Mouse (Mus musculus): ENCODE data around the gene Iah1. TPM values are rescaled to one million over a fixed set of nuclear protein-coding genes. Genes with fewer than 3 reads are reported as not detected.

The Iah1 gene
- polyA plus RNA-seq, 1 experiment = 50.1 TPM

DNA sequence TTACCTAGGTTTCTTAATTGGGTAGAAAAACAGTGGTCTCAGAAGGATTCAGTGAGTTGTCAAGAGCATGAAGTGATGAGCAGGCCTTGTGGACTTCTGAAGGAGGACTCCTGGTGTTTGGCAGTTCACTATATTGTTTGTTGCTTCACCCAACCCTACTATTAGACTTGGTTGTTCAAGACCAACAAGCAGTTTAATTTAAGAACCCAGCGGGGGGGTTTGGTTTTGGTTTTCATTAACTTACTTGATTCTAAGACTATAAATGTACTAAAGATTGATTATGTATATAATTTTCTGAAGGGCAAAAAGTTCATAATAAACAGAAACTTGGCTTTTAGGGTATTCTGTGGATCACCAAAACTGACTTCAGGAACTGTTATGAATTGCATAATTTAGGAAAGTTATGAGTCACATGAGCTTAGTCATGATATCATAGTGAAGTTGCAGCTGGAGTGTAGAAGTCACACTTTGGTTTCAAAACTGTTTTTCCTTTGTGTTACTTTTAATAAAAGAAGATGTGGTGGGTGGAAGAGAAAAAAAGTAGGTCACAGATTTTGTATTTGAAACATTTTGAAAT lies 53.9 kb downstream of the Iah1 start:
- Histone ChIP-seq H3K36me3 (ENCODE audit: control insufficient read depth, insufficient read depth, low read length) (no peaks in the 10 kb centered on the region), H3K4me3 (ENCODE audit: control insufficient read depth, insufficient read depth, low read length) (no peak overlapping the region), H3K27me3 (ENCODE audit: control insufficient read depth, insufficient read depth, low read length) (no peaks in the 10 kb centered on the region), H3K4me1 (replicated peaks; ENCODE audit: control insufficient read depth, insufficient read depth, low read length) (no peaks in the 10 kb centered on the region), H3K27ac (ENCODE audit: control insufficient read depth, insufficient read depth, low read length) (no peak overlapping the region)
- WGBS = 98% methylated on average over 1 of the region's 1 CpGs
- DNase-seq = no peak
- TF ChIP-seq CTCF (IDR thresholded peaks at IDR 0.05; ENCODE audit: borderline replicate concordance, control insufficient read depth, extremely low read depth, insufficient read depth, low read length, poor library complexity) (no peak), POLR2A (IDR thresholded peaks at IDR 0.05; ENCODE audit: control insufficient read depth, extremely low read depth, insufficient read depth, low read length, poor library complexity) (no peak)

GRCm38 (mm10) chr12:21373100-21373819 lies 57.1 kb downstream of the Iah1 start, which contains the start of gene Adam17:
Adam17 (minus strand) TSS chr12:21373632.
- peaks cover 4% of the 10 kb centered on the region for H3K4me1 ChIP-seq (replicated peaks; ENCODE audit: control insufficient read depth, insufficient read depth, low read length)
- DNase-seq = peak; percentile 95
- H3K27me3 ChIP-seq (ENCODE audit: control insufficient read depth, insufficient read depth, low read length) = no peaks in the 10 kb centered on the region
- TF ChIP-seq POLR2A (IDR thresholded peaks at IDR 0.05; ENCODE audit: control insufficient read depth, extremely low read depth, insufficient read depth, low read length, poor library complexity) = peak; percentile 71
- peak; percentile 79; the same call in 1 of the 2 replicates for TF ChIP-seq CTCF (IDR thresholded peaks at IDR 0.05; ENCODE audit: borderline replicate concordance, control insufficient read depth, extremely low read depth, insufficient read depth, low read length, poor library complexity)
- peak within 1 kb of the TSS; percentile 80 for H3K27ac ChIP-seq (ENCODE audit: control insufficient read depth, insufficient read depth, low read length)
- no peaks in the 10 kb centered on the region for H3K36me3 ChIP-seq (ENCODE audit: control insufficient read depth, insufficient read depth, low read length)
- WGBS = under 1% methylated on average over 55 of the region's 55 CpGs
- H3K4me3 ChIP-seq (ENCODE audit: control insufficient read depth, insufficient read depth, low read length) = peak within 1 kb of the TSS; percentile 94

Other genes with a start within 250 kb of the Iah1 start
- gene Cpsf3, start 31.0 kb upstream of the Iah1 start, polyA plus RNA-seq (2012; rRNA removed) = 28.6 and 45.3 TPM in 2 replicates
- gene Itgb1bp1, start 30.1 kb upstream of the Iah1 start, polyA plus RNA-seq (2012; rRNA removed) = 16.2 and 18.0 TPM in 2 replicates
- gene Adam17, start 57.2 kb downstream of the Iah1 start, polyA plus RNA-seq (2012; rRNA removed) = 40.9 and 41.5 TPM in 2 replicates
- gene Ywhaq, start 101.2 kb downstream of the Iah1 start, polyA plus RNA-seq (2012; rRNA removed) = 40.8 and 61.1 TPM in 2 replicates